Mouse (Mus musculus) cerebellum, adult 2 months (tissue): ENCODE data around the gene Hist1h2bh. TPM values are rescaled to one million over a fixed set of nuclear protein-coding genes. Genes with fewer than 3 reads are reported as not detected.

ENCODE experiments used
- DNase-seq, 2 experiments: peaks; one replicate each; pipeline ENCODE4 v3.0.0; 2021
- H3K27ac ChIP-seq: fragments of 200-500 bp; 2 replicates; pipeline ENCODE4 v1.5.1; 2012; ENCODE audit warnings: low read length, control low read depth, inconsistent platforms; ENCODE audit not compliant: insufficient read depth
- H3K27me3 ChIP-seq: fragments of 200-500 bp; 2 replicates; pipeline ENCODE4 v1.6.1; 2012; ENCODE audit warnings: inconsistent platforms, mild to moderate bottlenecking, low read length, moderate library complexity; ENCODE audit not compliant: control insufficient read depth, insufficient read depth
- H3K4me1 ChIP-seq: fragments of 200-500 bp; 2 replicates; pipeline ENCODE4 v1.6.1; 2011; ENCODE audit warnings: low read length; ENCODE audit not compliant: control insufficient read depth, insufficient read depth
- H3K4me3 ChIP-seq: fragments of 200-500 bp; replicated peaks from 2 replicates; pipeline ENCODE3; 2011; ENCODE audit warnings: mild to moderate bottlenecking, low read depth, low read length, control low read depth; ENCODE audit not compliant: insufficient read depth
- CTCF ChIP-seq: fragments of 200-500 bp; IDR thresholded peaks from 2 replicates; pipeline ENCODE4 v1.5.1; 2011; ENCODE audit warnings: low read depth, mild to moderate bottlenecking, control low read depth, low read length, moderate library complexity, borderline replicate concordance; ENCODE audit not compliant: insufficient read depth
- POLR2A ChIP-seq: fragments of 200-500 bp; IDR thresholded peaks from 2 replicates; pipeline ENCODE4 v1.6.1; 2011; ENCODE audit warnings: low read length, control low read depth, borderline replicate concordance; ENCODE audit not compliant: insufficient read depth
- WGBS: fragments of 180-500 bp; shearing (Covaris S2); methylation state at CpG from one replicate; pipeline ENCODE4 v1.1.7; 2018; 5-methylcytosine and 5-hydroxymethylcytosine counted together
- polyA plus RNA-seq: library from polyadenylated mRNA; depleted of rRNA; stranded (reverse); fragments of >200 nt; gene quantifications from 2 replicates; pipeline ENCODE4 v1.2.3, GENCODE M21; 2012; rRNA removed

The Hist1h2bh gene
- polyA plus RNA-seq, 1 experiment, result 0.34 TPM

DNA sequence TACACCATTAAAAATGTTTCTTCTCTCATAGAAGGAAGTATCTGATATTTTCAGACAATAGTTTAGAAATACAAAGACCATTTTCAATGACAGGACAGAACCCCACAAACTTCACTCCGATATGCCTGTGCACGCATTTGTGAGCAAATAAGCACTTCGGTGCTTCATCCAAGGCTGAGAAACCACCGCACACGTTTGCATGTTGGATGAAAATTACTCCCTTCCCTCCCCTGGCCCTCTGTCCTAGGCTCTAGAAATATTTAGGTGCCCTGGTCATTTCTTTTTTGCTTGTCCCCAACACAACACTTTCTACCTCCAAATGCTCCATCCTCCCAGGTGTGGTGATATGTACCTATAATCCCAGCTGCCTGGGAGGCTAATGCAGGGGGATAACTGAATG, 41.7 kb downstream of the Hist1h2bh start:
- 39% methylated on average over 5 of the region's 5 CpGs for WGBS
- no peak for DNase-seq
- H3K4me1 ChIP-seq, result no peaks in the 10 kb centered on the region
- no peak overlapping the region for H3K27ac ChIP-seq
- TF ChIP-seq CTCF, result no peak
- no peak for TF ChIP-seq POLR2A
- H3K4me3 ChIP-seq, result no peak overlapping the region
- H3K27me3 ChIP-seq, result no peaks in the 10 kb centered on the region; the same call in 1 of the 2 replicates

GRCm38 (mm10) chr13:23500424-23501200, 42.6 kb downstream of the Hist1h2bh start:
- no peak overlapping the region for H3K4me3 ChIP-seq
- no peaks in the 10 kb centered on the region; the same call in 1 of the 2 replicates for H3K27me3 ChIP-seq
- TF ChIP-seq CTCF (no peak), POLR2A (no peak)
- H3K27ac ChIP-seq, result no peak overlapping the region
- H3K4me1 ChIP-seq, result no peaks in the 10 kb centered on the region
- WGBS, result 15% methylated on average over 17 of the region's 17 CpGs
- peak; percentile 52 to 54 for DNase-seq

DNA sequence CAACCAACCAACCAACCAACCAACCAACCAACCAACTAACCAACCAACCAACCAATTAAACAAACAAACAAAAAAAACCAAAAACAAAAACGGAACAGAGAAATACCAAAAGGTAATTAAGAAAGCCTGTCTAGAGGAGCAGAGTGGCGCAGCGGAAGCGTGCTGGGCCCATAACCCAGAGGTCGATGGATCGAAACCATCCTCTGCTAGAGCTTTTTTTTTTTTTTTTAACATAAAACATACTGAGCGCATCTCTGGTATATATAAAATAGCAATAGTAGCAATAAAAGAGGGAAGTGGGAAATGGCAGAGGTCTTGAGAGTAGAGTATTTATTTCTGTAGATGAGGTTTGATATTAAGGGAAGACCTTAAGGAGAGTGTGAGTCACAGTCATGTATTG, 43.2 kb downstream of the Hist1h2bh start:
- no peak overlapping the region for H3K27ac ChIP-seq
- WGBS, result 56% methylated on average over 7 of the region's 7 CpGs

DNA sequence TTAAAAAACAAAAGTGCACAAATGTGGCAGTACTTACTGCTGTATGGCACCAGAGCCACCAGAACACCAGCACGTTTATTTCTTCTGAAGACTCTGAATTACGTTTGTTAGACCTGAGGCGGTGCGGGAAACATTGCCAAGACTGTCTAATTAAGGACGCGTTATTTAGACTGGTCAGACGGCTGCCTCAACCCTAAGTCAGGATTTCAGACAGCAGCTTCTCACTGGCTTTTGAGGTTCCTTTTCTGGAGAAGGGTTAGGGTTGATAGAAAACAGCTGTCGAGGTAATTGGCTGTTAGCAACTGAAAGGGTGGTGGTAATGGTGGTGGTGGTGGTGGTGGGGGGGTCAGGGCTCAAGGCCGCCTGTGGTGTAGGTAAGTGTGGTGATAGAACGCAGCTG, 44.5 kb downstream of the Hist1h2bh start:
- Histone ChIP-seq H3K4me3 (no peak overlapping the region), H3K27ac (no peak overlapping the region), H3K4me1 (no peaks in the 10 kb centered on the region), H3K27me3 (no peaks in the 10 kb centered on the region; the same call in 1 of the 2 replicates)
- TF ChIP-seq POLR2A (no peak), CTCF (no peak)
- WGBS, result 21% methylated on average over 10 of the region's 10 CpGs
- DNase-seq, result no peak

More for the DNA sequence above, 43.2 kb downstream of the Hist1h2bh start:
- TF ChIP-seq POLR2A (no peak), CTCF (no peak)
- Histone ChIP-seq H3K4me3 (no peak overlapping the region), H3K27me3 (no peaks in the 10 kb centered on the region; the same call in 1 of the 2 replicates), H3K4me1 (no peaks in the 10 kb centered on the region)
- DNase-seq, result no peak

DNA sequence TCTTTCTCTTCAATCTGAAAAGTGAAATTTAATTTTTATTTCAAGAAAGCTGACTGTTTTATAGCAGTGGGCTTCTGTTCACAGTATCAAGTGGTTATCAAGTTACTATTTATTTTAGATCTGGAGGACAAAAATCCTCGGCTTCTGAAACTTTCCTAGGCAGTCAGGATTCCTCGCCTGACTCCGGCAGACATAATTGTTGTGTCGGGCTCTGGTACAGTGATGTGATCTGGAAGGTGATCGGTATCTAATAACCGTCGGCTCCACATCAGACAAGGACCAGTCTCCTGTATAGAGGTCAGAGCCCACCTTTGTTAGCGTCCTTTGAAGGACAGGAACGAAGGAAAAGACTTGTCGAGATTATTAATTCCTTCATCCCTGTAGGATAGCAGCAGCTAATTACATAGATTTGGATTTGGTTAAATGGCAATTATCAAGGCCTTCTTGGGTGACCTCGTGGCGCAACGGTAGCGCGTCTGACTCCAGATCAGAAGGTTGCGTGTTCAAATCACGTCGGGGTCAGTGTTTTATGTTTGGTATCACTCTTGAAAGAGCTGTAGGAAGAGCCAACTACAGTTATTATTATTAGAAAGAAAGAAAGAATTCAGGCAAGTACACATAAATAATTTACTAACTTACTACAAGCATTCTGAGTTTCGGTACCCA, 45.4 kb downstream of the Hist1h2bh start:
- TF ChIP-seq POLR2A, result no peak
- no peak for TF ChIP-seq CTCF
- no peak for DNase-seq
- WGBS, result 40% methylated on average over 19 of the region's 19 CpGs
- H3K27ac ChIP-seq, result no peak overlapping the region
- H3K27me3 ChIP-seq, result no peaks in the 10 kb centered on the region; the same call in 1 of the 2 replicates
- no peak overlapping the region for H3K4me3 ChIP-seq
- no peaks in the 10 kb centered on the region for H3K4me1 ChIP-seq

DNA sequence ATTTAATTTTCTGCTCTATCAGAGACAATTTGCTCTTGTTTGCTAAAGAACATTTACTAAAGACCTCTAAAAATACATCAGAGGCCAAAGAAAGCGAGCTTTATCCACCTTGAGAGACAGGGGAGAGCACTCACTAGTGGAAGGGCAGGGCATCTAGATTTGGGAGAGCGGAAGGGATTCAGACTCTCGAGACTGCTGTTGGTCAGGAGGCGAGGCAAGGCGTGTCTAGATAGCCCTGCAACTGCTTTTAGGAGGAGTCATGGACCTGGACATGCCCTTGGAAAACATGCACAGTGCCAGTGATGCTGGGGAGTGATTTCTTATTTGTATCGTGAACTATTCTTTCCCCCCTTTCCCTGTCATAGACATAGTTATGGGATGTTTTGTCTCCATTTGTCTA, 47.7 kb downstream of the Hist1h2bh start:
- WGBS, result 90% methylated on average over 6 of the region's 6 CpGs
- no peak for DNase-seq
- no peaks in the 10 kb centered on the region; the same call in 1 of the 2 replicates for H3K27me3 ChIP-seq
- H3K27ac ChIP-seq, result no peak overlapping the region
- no peak overlapping the region for H3K4me3 ChIP-seq
- H3K4me1 ChIP-seq, result no peaks in the 10 kb centered on the region
- TF ChIP-seq CTCF (no peak), POLR2A (no peak)

DNA sequence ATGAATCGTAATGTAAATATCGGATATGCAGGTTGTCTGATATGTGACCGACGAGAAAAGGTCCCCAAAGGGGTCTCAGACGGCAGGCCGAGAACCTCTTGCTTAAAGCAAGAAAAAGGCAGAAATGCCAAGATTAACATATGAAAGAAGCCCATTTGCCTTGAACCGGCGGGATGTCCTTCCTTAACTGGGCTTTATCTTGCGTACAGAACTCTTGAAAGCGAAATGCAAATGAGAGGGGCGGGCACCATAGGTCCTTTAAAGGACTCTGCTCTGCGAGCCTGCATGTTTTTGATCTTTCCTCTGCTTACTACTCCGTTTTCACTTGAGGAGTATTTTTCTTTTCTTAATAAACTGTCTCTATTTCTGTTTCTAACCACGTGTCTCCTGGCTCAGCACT, 51.2 kb downstream of the Hist1h2bh start:
- no peak for DNase-seq
- Histone ChIP-seq H3K4me1 (no peaks in the 10 kb centered on the region), H3K4me3 (no peak overlapping the region), H3K27me3 (no peaks in the 10 kb centered on the region; the same call in 1 of the 2 replicates), H3K27ac (no peak overlapping the region)
- TF ChIP-seq CTCF (no peak), POLR2A (no peak)
- 36% methylated on average over 14 of the region's 14 CpGs for WGBS

Other genes starting within 250 kb of the Hist1h2bh start
- gene Zfp322a, start 174.2 kb downstream of the Hist1h2bh start, polyA plus RNA-seq, result 14.6 and 16.0 TPM in 2 replicates
- gene Abt1, start 119.5 kb downstream of the Hist1h2bh start, polyA plus RNA-seq, result 9.8 and 10.7 TPM in 2 replicates
- gene Btn1a1, start 77.5 kb downstream of the Hist1h2bh start, polyA plus RNA-seq, result 0.21 and 0.32 TPM in 2 replicates
- 0.20 and 0.21 TPM in 2 replicates for gene Btn2a2, start 54.5 kb downstream of the Hist1h2bh start, polyA plus RNA-seq
- 33.0 and 35.8 TPM in 2 replicates for gene Hist1h4h, start 12.3 kb downstream of the Hist1h2bh start, polyA plus RNA-seq
- 0.60 and 2.4 TPM in 2 replicates for gene Hist1h2af, start 9.5 kb downstream of the Hist1h2bh start, polyA plus RNA-seq
- 0.29 TPM in 1 of 2 replicates, not detected in the other for gene Hist1h3g, start 8.0 kb downstream of the Hist1h2bh start, polyA plus RNA-seq
- 0.32 and 0.33 TPM in 2 replicates for gene Hist1h3f, start 660 bp upstream of the Hist1h2bh start, polyA plus RNA-seq
- gene Hist1h4f, start 8.3 kb upstream of the Hist1h2bh start, polyA plus RNA-seq, result 4.7 and 7.0 TPM in 2 replicates
- 0.05 and 0.14 TPM in 2 replicates for gene Hist1h1d, start 9.9 kb upstream of the Hist1h2bh start, polyA plus RNA-seq
- gene Hist1h3e, start 19.0 kb upstream of the Hist1h2bh start, polyA plus RNA-seq, result 1.5 and 3.2 TPM in 2 replicates
- gene Hist1h2ae, start 27.8 kb upstream of the Hist1h2bh start, polyA plus RNA-seq, result 0.33 and 0.60 TPM in 2 replicates
- 7.3 and 9.3 TPM in 2 replicates for gene Hist1h2bg, start 28.0 kb upstream of the Hist1h2bh start, polyA plus RNA-seq
- 0.65 and 0.98 TPM in 2 replicates for gene Hist1h2bf, start 30.8 kb upstream of the Hist1h2bh start, polyA plus RNA-seq
- gene Hist1h2ad, start 31.0 kb upstream of the Hist1h2bh start, polyA plus RNA-seq, result 1.2 and 1.9 TPM in 2 replicates
- 2.0 and 2.8 TPM in 2 replicates for gene Hist1h3d, start 32.4 kb upstream of the Hist1h2bh start, polyA plus RNA-seq
- gene Hist1h4d, start 38.2 kb upstream of the Hist1h2bh start, polyA plus RNA-seq, result 5.8 and 8.0 TPM in 2 replicates
- gene Hist1h2be, start 77.7 kb upstream of the Hist1h2bh start, polyA plus RNA-seq, result 4.2 and 5.5 TPM in 2 replicates
- 4.1 and 6.1 TPM in 2 replicates for gene Hist1h1e, start 79.2 kb upstream of the Hist1h2bh start, polyA plus RNA-seq
- 0.85 and 1.1 TPM in 2 replicates for gene Hist1h2ac, start 140.6 kb upstream of the Hist1h2bh start, polyA plus RNA-seq
- 109 and 119 TPM in 2 replicates for gene Hist1h2bc, start 140.8 kb upstream of the Hist1h2bh start, polyA plus RNA-seq
- gene Hist1h1t, start 152.4 kb upstream of the Hist1h2bh start, polyA plus RNA-seq, result not detected in 2 replicates
- gene Hist1h4c, start 155.1 kb upstream of the Hist1h2bh start, polyA plus RNA-seq, result 5.8 and 9.1 TPM in 2 replicates
- 6.2 and 7.1 TPM in 2 replicates for gene Hfe, start 167.5 kb upstream of the Hist1h2bh start, polyA plus RNA-seq
- 34.6 and 42.8 TPM in 2 replicates for gene Hist1h1c, start 195.4 kb upstream of the Hist1h2bh start, polyA plus RNA-seq
- gene Hist1h3c, start 202.2 kb upstream of the Hist1h2bh start, polyA plus RNA-seq, result 0.23 and 0.30 TPM in 2 replicates
- 0.56 and 0.97 TPM in 2 replicates for gene Hist1h2bb, start 203.3 kb upstream of the Hist1h2bh start, polyA plus RNA-seq
- gene Hist1h2ab, start 207.7 kb upstream of the Hist1h2bh start, polyA plus RNA-seq, result 1.1 TPM in 1 of 2 replicates, not detected in the other
- gene Hist1h3b, start 208.9 kb upstream of the Hist1h2bh start, polyA plus RNA-seq, result 0.40 TPM in 1 of 2 replicates, not detected in the other
- 4.8 and 5.4 TPM in 2 replicates for gene Hist1h4b, start 213.6 kb upstream of the Hist1h2bh start, polyA plus RNA-seq
- 3.5 and 4.7 TPM in 2 replicates for gene Hist1h4a, start 217.8 kb upstream of the Hist1h2bh start, polyA plus RNA-seq
- 0.43 and 1.2 TPM in 2 replicates for gene Hist1h3a, start 219.0 kb upstream of the Hist1h2bh start, polyA plus RNA-seq
- gene Hist1h1a, start 220.3 kb upstream of the Hist1h2bh start, polyA plus RNA-seq, result 0.52 TPM in 1 of 2 replicates, not detected in the other
- gene Trim38, start 226.5 kb upstream of the Hist1h2bh start, polyA plus RNA-seq, result 0.08 and 0.10 TPM in 2 replicates